Mouse (Mus musculus) cerebellum, adult 2 months (tissue): Measurements from ENCODE around the gene Grpel1. TPM values are rescaled to one million over a fixed set of nuclear protein-coding genes. Genes with fewer than 3 reads are reported as not detected.

ENCODE experiments used
- DNase-seq, 2 experiments: peaks; one replicate each; pipeline ENCODE4 v3.0.0; 2021
- H3K27ac ChIP-seq: fragments of 200-500 bp; 2 replicates; pipeline ENCODE4 v1.5.1; 2012; ENCODE audit warnings: low read length, control low read depth, inconsistent platforms; ENCODE audit not compliant: insufficient read depth
- H3K27me3 ChIP-seq: fragments of 200-500 bp; 2 replicates; pipeline ENCODE4 v1.6.1; 2012; ENCODE audit warnings: inconsistent platforms, mild to moderate bottlenecking, low read length, moderate library complexity; ENCODE audit not compliant: control insufficient read depth, insufficient read depth
- H3K4me1 ChIP-seq: fragments of 200-500 bp; 2 replicates; pipeline ENCODE4 v1.6.1; 2011; ENCODE audit warnings: low read length; ENCODE audit not compliant: control insufficient read depth, insufficient read depth
- H3K4me3 ChIP-seq: fragments of 200-500 bp; replicated peaks from 2 replicates; pipeline ENCODE3; 2011; ENCODE audit warnings: mild to moderate bottlenecking, low read depth, low read length, control low read depth; ENCODE audit not compliant: insufficient read depth
- CTCF ChIP-seq: fragments of 200-500 bp; IDR thresholded peaks from 2 replicates; pipeline ENCODE4 v1.5.1; 2011; ENCODE audit warnings: low read depth, mild to moderate bottlenecking, control low read depth, low read length, moderate library complexity, borderline replicate concordance; ENCODE audit not compliant: insufficient read depth
- POLR2A ChIP-seq: fragments of 200-500 bp; IDR thresholded peaks from 2 replicates; pipeline ENCODE4 v1.6.1; 2011; ENCODE audit warnings: low read length, control low read depth, borderline replicate concordance; ENCODE audit not compliant: insufficient read depth
- WGBS: fragments of 180-500 bp; shearing (Covaris S2); methylation state at CpG from one replicate; pipeline ENCODE4 v1.1.7; 2018; 5-methylcytosine and 5-hydroxymethylcytosine counted together
- polyA plus RNA-seq: library from polyadenylated mRNA; depleted of rRNA; stranded (reverse); fragments of >200 nt; gene quantifications from 2 replicates; pipeline ENCODE4 v1.2.3, GENCODE M21; 2012

The Grpel1 gene
- polyA plus RNA-seq, 1 experiment, result 27.3 TPM

- Histone ChIP-seq H3K4me1 (no peaks in the 10 kb centered on the region), H3K4me3 (no peak overlapping the region), H3K27me3 (no peaks in the 10 kb centered on the region), H3K27ac (no peak overlapping the region)
- 84% methylated on average over 7 of the region's 7 CpGs for WGBS
- DNase-seq, result no peak
- TF ChIP-seq POLR2A, result no peak
- no peak for TF ChIP-seq CTCF
Observed at GRCm38 (mm10) chr5:36505235-36505634, 40.4 kb downstream of the Grpel1 start.

GRCm38 (mm10) chr5:36505643-36506042 is 40.8 kb downstream of the Grpel1 start:
- Histone ChIP-seq H3K4me1 (no peaks in the 10 kb centered on the region), H3K27me3 (no peaks in the 10 kb centered on the region), H3K27ac (no peak overlapping the region), H3K4me3 (no peak overlapping the region)
- TF ChIP-seq POLR2A (no peak), CTCF (no peak)
- no peak for DNase-seq
- 62% methylated on average over 5 of the region's 5 CpGs for WGBS

GRCm38 (mm10) chr5:36508351-36508750 is 43.6 kb downstream of the Grpel1 start:
- no peak for DNase-seq
- no peak overlapping the region for H3K27ac ChIP-seq
- no peaks in the 10 kb centered on the region; the same call in 1 of the 2 replicates for H3K4me1 ChIP-seq
- WGBS, result 93% methylated on average over 10 of the region's 10 CpGs
- no peak for TF ChIP-seq CTCF
- TF ChIP-seq POLR2A, result no peak
- H3K4me3 ChIP-seq, result no peak overlapping the region
- no peaks in the 10 kb centered on the region for H3K27me3 ChIP-seq

GRCm38 (mm10) chr5:36510956-36511355 is 46.2 kb downstream of the Grpel1 start:
- H3K27ac ChIP-seq, result no peak overlapping the region
- WGBS, result 88% methylated on average over 2 of the region's 2 CpGs
- no peak overlapping the region for H3K4me3 ChIP-seq
- no peaks in the 10 kb centered on the region for H3K27me3 ChIP-seq
- no peak for DNase-seq
- TF ChIP-seq POLR2A (no peak), CTCF (no peak)
- H3K4me1 ChIP-seq, result no peaks in the 10 kb centered on the region; the same call in 1 of the 2 replicates

GRCm38 (mm10) chr5:36515126-36515525 is 50.3 kb downstream of the Grpel1 start:
- no peak for TF ChIP-seq CTCF
- no peak for TF ChIP-seq POLR2A
- WGBS, result 84% methylated on average over 1 of the region's 1 CpGs
- no peak for DNase-seq

GRCm38 (mm10) chr5:36515558-36515957 is 50.8 kb downstream of the Grpel1 start:
- Histone ChIP-seq H3K27ac (no peak overlapping the region), H3K27me3 (no peaks in the 10 kb centered on the region), H3K4me3 (no peak overlapping the region), H3K4me1 (peaks cover 18% of the 10 kb centered on the region)
- DNase-seq, result peak in 1 of 2 experiments; percentile 12
- no peak for TF ChIP-seq POLR2A
- TF ChIP-seq CTCF, result no peak
- WGBS, result 68% methylated on average over 5 of the region's 5 CpGs

More at GRCm38 (mm10) chr5:36515126-36515525, 50.3 kb downstream of the Grpel1 start:
- Histone ChIP-seq H3K4me1 (peaks cover 18% of the 10 kb centered on the region), H3K27ac (0 out of 2 replicates have a peak overlapping the region, but pooled peaks have one; percentile 48), H3K27me3 (no peaks in the 10 kb centered on the region), H3K4me3 (no peak overlapping the region)

GRCm38 (mm10) chr5:36517596-36517995 is 52.8 kb downstream of the Grpel1 start:
- 41% methylated on average over 3 of the region's 3 CpGs for WGBS

GRCm38 (mm10) chr5:36519751-36520150 is 55.0 kb downstream of the Grpel1 start:
- H3K27ac ChIP-seq, result no peak overlapping the region
- WGBS, result 66% methylated on average over 3 of the region's 3 CpGs
- TF ChIP-seq CTCF (no peak), POLR2A (no peak)
- H3K27me3 ChIP-seq, result no peaks in the 10 kb centered on the region
- no peak overlapping the region for H3K4me3 ChIP-seq
- peaks cover 18% of the 10 kb centered on the region for H3K4me1 ChIP-seq
- DNase-seq, result no peak

More at GRCm38 (mm10) chr5:36517596-36517995, 52.8 kb downstream of the Grpel1 start:
- peaks cover 18% of the 10 kb centered on the region for H3K4me1 ChIP-seq
- no peak overlapping the region for H3K4me3 ChIP-seq
- H3K27ac ChIP-seq, result no peak overlapping the region; the same call in 1 of the 2 replicates
- DNase-seq, result peak; percentile 40 to 68
- H3K27me3 ChIP-seq, result no peaks in the 10 kb centered on the region
- TF ChIP-seq CTCF, result no peak
- TF ChIP-seq POLR2A, result no peak
